Mouse (Mus musculus) stomach, adult 2 months (tissue): ENCODE data around the gene Pate3. TPM values are rescaled to one million over a fixed set of nuclear protein-coding genes. Genes with fewer than 3 reads are reported as not detected.

ENCODE experiments used
- polyA plus RNA-seq: library from polyadenylated mRNA; depleted of rRNA; stranded (reverse); fragments of >200 nt; gene quantifications from 2 replicates; pipeline ENCODE4 v1.2.3, GENCODE M21; 2012; rRNA removed

Gene Pate3
- polyA plus RNA-seq: not detected in 2 replicates

DNA sequence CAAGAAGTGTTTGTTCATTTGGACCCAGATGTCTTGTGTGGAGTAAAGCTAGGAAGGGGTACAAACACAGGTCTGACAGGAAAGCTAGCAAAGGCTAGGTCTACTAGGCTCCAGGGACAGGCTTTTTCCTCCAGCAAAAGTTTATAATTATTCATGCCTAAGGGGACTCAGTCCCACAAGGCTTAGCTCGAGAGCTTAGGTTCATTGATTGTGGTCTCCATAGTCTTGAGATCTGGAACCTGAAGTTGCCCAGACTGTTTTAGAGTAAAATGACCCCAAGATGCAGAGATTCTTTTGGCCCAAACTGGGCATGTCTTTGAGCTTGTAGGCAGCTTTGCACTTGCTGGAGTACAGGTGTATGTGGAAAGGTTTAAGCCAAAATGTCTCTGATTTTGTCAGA lies at the start of gene Pate3:
TSS of gene Pate3 (minus strand) at position 101 of the 400 bp plus-strand sequence.

DNA sequence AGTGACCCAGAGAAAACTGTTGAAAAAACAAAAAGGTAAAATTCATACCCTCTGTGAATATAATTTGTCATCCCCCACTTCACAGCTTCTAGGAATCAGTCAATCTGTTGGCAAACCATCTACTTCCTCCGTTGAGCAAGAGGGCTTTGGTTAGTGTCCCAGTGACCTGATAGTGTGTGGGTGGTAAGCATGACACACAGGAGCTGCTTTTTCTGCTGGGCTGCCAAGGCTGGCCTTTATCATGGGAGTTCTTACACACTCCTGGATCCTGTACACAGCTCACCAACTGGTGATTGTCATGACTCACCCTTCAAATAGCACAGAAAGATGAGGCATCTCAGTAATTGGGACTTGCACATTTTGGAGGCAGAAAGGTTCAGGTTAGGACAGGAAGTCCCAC lies 39.0 kb upstream of the Pate3 start, which contains the start of gene Pate1:
TSS of gene Pate1 (minus strand) at position 378 of the 400 bp plus-strand sequence.

DNA sequence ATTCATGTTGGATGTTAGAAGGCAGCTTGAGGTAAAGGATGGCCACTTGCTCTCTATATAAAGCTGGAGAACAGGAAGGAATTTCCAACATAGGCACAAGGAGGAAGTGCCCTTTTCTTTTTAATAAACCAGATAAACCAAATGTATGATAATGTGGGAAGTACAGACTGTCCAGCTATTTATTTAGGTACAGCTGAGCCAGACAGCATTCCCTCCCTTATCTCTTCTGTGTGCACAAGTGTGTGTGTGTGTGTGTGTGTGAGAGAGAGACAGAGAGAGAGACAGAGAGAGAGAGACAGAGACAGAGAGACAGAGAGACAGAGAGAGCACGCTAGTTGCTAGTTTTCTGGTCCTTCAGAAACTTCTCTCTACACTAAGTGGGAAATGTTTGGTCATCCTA lies 36.2 kb downstream of the Pate3 start, which contains the start of gene Pate4:
TSS of gene Pate4 (minus strand) at position 101 of the 400 bp plus-strand sequence.

Other genes starting within 250 kb of the Pate3 start
- 1.2 and 1.8 TPM in 2 replicates for gene Cdon, start 227.1 kb downstream of the Pate3 start, polyA plus RNA-seq
- gene Gm1113, start 129.9 kb downstream of the Pate3 start, polyA plus RNA-seq: not detected in 2 replicates
- gene Ddx25, start 89.7 kb downstream of the Pate3 start, polyA plus RNA-seq: 0.02 TPM in 1 of 2 replicates, not detected in the other
- gene Pus3, start 89.6 kb downstream of the Pate3 start, polyA plus RNA-seq: 0.06 and 0.21 TPM in 2 replicates
- not detected in 2 replicates for gene Pate2, start 77.9 kb downstream of the Pate3 start, polyA plus RNA-seq
- gene Hyls1, start 77.8 kb downstream of the Pate3 start, polyA plus RNA-seq: 0.06 and 0.08 TPM in 2 replicates
- not detected in 2 replicates for gene Pate4, start 36.3 kb downstream of the Pate3 start, polyA plus RNA-seq
- gene Pate1, start 39.2 kb upstream of the Pate3 start, polyA plus RNA-seq: not detected in 2 replicates
- not detected in 2 replicates for gene Gm17677, start 92.8 kb upstream of the Pate3 start, polyA plus RNA-seq
- gene Gm17727, start 129.9 kb upstream of the Pate3 start, polyA plus RNA-seq: not detected in 2 replicates
- gene Gm27235, start 141.9 kb upstream of the Pate3 start, polyA plus RNA-seq: 0.10 TPM in 1 of 2 replicates, not detected in the other
- gene D730048I06Rik, start 141.9 kb upstream of the Pate3 start, polyA plus RNA-seq: 0.08 TPM in 1 of 2 replicates, not detected in the other
- gene 9230110F15Rik, start 195.9 kb upstream of the Pate3 start, polyA plus RNA-seq: 0.14 TPM in 1 of 2 replicates, not detected in the other